Mouse (Mus musculus) limb, embryonic 14.5 days (tissue): Measurements from ENCODE around the gene Abcb7. TPM values are rescaled to one million over a fixed set of nuclear protein-coding genes. Genes with fewer than 3 reads are reported as not detected.
"Not testable (repeated sequence)": the region's sequence is repeated elsewhere in the genome, so short reads cannot be mapped to it uniquely, and the experiment has no call there.

Experiments
- ATAC-seq: fragments of 200-750 bp; cut with Nextera tagmentation; 2 replicates; pipeline ENCODE4 v1.8.0; 2017; ENCODE audit warnings: low read depth, moderate number of reproducible peaks, moderate TSS enrichment; ENCODE audit not compliant: low FRiP score
- DNase-seq: peaks from one replicate; pipeline ENCODE4 v3.0.0-alpha.2; 2015; ENCODE audit warnings: low spot score
- H3K27ac ChIP-seq: fragments of 300-500 bp; sonication (generic); replicated peaks from 2 replicates; pipeline ENCODE4 v1.5.1; 2014; ENCODE audit warnings: low read depth, mild to moderate bottlenecking, low read length, moderate library complexity, mixed read lengths
- H3K27me3 ChIP-seq: fragments of 300-500 bp; sonication (generic); 2 replicates; pipeline ENCODE4 v1.6.1; 2014; ENCODE audit warnings: low read length, mixed read lengths; ENCODE audit not compliant: control insufficient read depth, insufficient read depth
- H3K36me3 ChIP-seq: fragments of 300-500 bp; sonication (generic); 2 replicates; pipeline ENCODE4 v1.6.1; 2014; ENCODE audit warnings: mild to moderate bottlenecking, low read length, moderate library complexity, mixed read lengths; ENCODE audit not compliant: control insufficient read depth, insufficient read depth
- H3K4me1 ChIP-seq: fragments of 300-500 bp; sonication (generic); 2 replicates; pipeline ENCODE4 v1.6.1; 2014; ENCODE audit warnings: antibody characterized with exemption, low read length, mixed read lengths; ENCODE audit not compliant: control insufficient read depth, insufficient read depth
- H3K4me2 ChIP-seq: fragments of 300-500 bp; sonication (generic); replicated peaks from 2 replicates; pipeline ENCODE4 v1.6.1; 2014; ENCODE audit warnings: low read depth, mild to moderate bottlenecking, low read length, moderate library complexity; ENCODE audit not compliant: severe bottlenecking
- H3K4me3 ChIP-seq: fragments of 300-500 bp; sonication (generic); replicated peaks from 2 replicates; pipeline ENCODE4 v1.5.1; 2014; ENCODE audit warnings: low read length
- H3K9ac ChIP-seq: fragments of 300-500 bp; sonication (generic); 2 replicates; pipeline ENCODE4 v1.6.1; 2014; ENCODE audit warnings: mild to moderate bottlenecking, low read depth, low read length, moderate library complexity; ENCODE audit not compliant: severe bottlenecking
- H3K9me3 ChIP-seq: fragments of 300-500 bp; sonication (generic); 2 replicates; pipeline ENCODE4 v1.6.1; 2016; ENCODE audit warnings: low read length; ENCODE audit not compliant: control insufficient read depth
- POLR2A ChIP-seq: fragments of 200-500 bp; IDR thresholded peaks from 2 replicates; pipeline ENCODE4 v1.8.0; 2012; ENCODE audit warnings: inconsistent platforms, mild to moderate bottlenecking, moderate library complexity, borderline replicate concordance; ENCODE audit not compliant: insufficient read depth, insufficient read length; ENCODE audit errors: extremely low read depth
- WGBS: fragments of 180-500 bp; shearing (Covaris S2); extraction: QIAGEN DNeasy Blood & Tissue Kit; methylation state at CpG from one replicate; pipeline ENCODE4 v1.1.7; 2014; 5-methylcytosine and 5-hydroxymethylcytosine counted together
- polyA plus RNA-seq, 2 experiments: library from polyadenylated mRNA; depleted of rRNA in 1 of 2; stranded (reverse) in 1 of 2; unstranded in 1 of 2; fragments of >200 nt; fragmentation: Nextera tagmentation in 1 of 2; extraction: Ambion mirVana in 1 of 2; gene quantifications; 2 replicates each; pipeline versions ENCODE4 v1.2.1 to v1.2.3; 2012 to 2014

Abcb7 gene
- polyA plus RNA-seq, 2 experiments: 5.4 to 7.0 TPM

GRCm38 (mm10) chrX:104355842-104356241, 57.8 kb downstream of the Abcb7 start:
- Histone ChIP-seq H3K9ac (no peak overlapping the region), H3K4me2 (no peak overlapping the region), H3K36me3 (no peaks in the 10 kb centered on the region), H3K4me1 (no peaks in the 10 kb centered on the region), H3K27ac (no peak overlapping the region), H3K4me3 (no peak overlapping the region), H3K27me3 (no peaks in the 10 kb centered on the region), H3K9me3 (no peaks in the 10 kb centered on the region)
- no peak for ATAC-seq
- DNase-seq: no peak
- TF ChIP-seq POLR2A: no peak
- 73% methylated on average over 1 of the region's 1 CpGs for WGBS

GRCm38 (mm10) chrX:104348146-104348545, 65.5 kb downstream of the Abcb7 start:
- 94% methylated on average over 18 of the region's 31 CpGs for WGBS
- not testable (repeated sequence) for H3K4me2 ChIP-seq, H3K27me3 ChIP-seq, H3K4me3 ChIP-seq, ATAC-seq, H3K27ac ChIP-seq, H3K36me3 ChIP-seq, DNase-seq, H3K9me3 ChIP-seq, H3K4me1 ChIP-seq, H3K9ac ChIP-seq

- Histone ChIP-seq H3K9ac (no peak overlapping the region), H3K4me2 (no peak overlapping the region), H3K4me3 (no peak overlapping the region), H3K4me1 (no peaks in the 10 kb centered on the region), H3K27ac (no peak overlapping the region), H3K9me3 (no peaks in the 10 kb centered on the region), H3K36me3 (no peaks in the 10 kb centered on the region), H3K27me3 (no peaks in the 10 kb centered on the region)
- TF ChIP-seq POLR2A: no peak
- no peak for ATAC-seq
- no peak for DNase-seq
These were observed 121.9 kb downstream of the Abcb7 start for GRCm38 (mm10) chrX:104291721-104292120.

GRCm38 (mm10) chrX:104279828-104280227, 133.8 kb downstream of the Abcb7 start:
- no peak overlapping the region for H3K27ac ChIP-seq

GRCm38 (mm10) chrX:104264371-104264770, 149.3 kb downstream of the Abcb7 start:
- H3K36me3 ChIP-seq: no peaks in the 10 kb centered on the region
- DNase-seq: no peak
- no peaks in the 10 kb centered on the region for H3K9me3 ChIP-seq
- no peak for ATAC-seq
- no peak overlapping the region for H3K4me2 ChIP-seq
- 68% methylated on average over 2 of the region's 2 CpGs for WGBS
- H3K27ac ChIP-seq: no peak overlapping the region
- no peak overlapping the region for H3K4me3 ChIP-seq
- TF ChIP-seq POLR2A: no peak
- no peaks in the 10 kb centered on the region for H3K27me3 ChIP-seq
- no peaks in the 10 kb centered on the region for H3K4me1 ChIP-seq
- no peak overlapping the region for H3K9ac ChIP-seq

More at GRCm38 (mm10) chrX:104279828-104280227, 133.8 kb downstream of the Abcb7 start:
- TF ChIP-seq POLR2A: no peak
- Histone ChIP-seq H3K4me1 (no peaks in the 10 kb centered on the region), H3K4me2 (no peak overlapping the region), H3K9ac (no peak overlapping the region), H3K27me3 (no peaks in the 10 kb centered on the region), H3K36me3 (no peaks in the 10 kb centered on the region), H3K9me3 (no peaks in the 10 kb centered on the region), H3K4me3 (no peak overlapping the region)
- WGBS: 44% methylated on average over 1 of the region's 1 CpGs
- DNase-seq (peak; percentile 6), ATAC-seq (no peak)

GRCm38 (mm10) chrX:104262468-104262867, 151.2 kb downstream of the Abcb7 start:
- ATAC-seq (no peak), DNase-seq (no peak)
- Histone ChIP-seq H3K9ac (no peak overlapping the region), H3K4me2 (no peak overlapping the region), H3K27ac (no peak overlapping the region), H3K4me3 (no peak overlapping the region), H3K9me3 (no peaks in the 10 kb centered on the region), H3K36me3 (no peaks in the 10 kb centered on the region), H3K27me3 (no peaks in the 10 kb centered on the region), H3K4me1 (no peaks in the 10 kb centered on the region)
- 79% methylated on average over 1 of the region's 1 CpGs for WGBS
- TF ChIP-seq POLR2A: no peak
